Mouse (Mus musculus): Measurements from ENCODE around the gene Flt1. TPM values are rescaled to one million over a fixed set of nuclear protein-coding genes. Genes with fewer than 3 reads are reported as not detected.

Gene Flt1
- polyA plus RNA-seq, 1 experiment from 2014 or later, result 9.6 TPM

DNA sequence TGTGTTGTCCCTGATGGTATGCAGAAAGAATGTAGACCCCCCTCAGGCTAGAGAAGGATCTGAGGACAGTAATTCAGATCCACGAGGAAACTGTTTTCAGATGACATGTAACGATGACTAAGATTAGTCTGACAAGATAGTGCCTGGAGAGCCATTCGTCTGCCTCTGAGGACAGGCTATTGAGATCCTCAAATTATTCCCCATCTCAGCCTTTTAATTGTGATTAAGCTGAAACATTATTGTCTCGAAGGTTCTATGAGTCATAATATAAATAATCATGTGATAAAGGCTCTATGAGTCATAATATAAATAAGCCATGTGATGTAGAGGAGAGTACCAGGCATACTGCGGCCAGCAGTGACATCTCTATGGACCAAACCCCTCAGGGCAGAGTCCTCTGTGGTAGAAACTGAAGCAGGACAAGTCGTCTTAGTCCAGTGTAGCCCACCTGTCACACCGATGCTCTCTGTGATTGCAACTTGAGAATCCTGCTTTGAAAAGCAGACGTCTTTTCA lies 11.0 kb upstream of the Flt1 start:
- no peak overlapping the region for H3K27ac ChIP-seq (replicated peaks; ENCODE audit: low read depth, low read length)

DNA sequence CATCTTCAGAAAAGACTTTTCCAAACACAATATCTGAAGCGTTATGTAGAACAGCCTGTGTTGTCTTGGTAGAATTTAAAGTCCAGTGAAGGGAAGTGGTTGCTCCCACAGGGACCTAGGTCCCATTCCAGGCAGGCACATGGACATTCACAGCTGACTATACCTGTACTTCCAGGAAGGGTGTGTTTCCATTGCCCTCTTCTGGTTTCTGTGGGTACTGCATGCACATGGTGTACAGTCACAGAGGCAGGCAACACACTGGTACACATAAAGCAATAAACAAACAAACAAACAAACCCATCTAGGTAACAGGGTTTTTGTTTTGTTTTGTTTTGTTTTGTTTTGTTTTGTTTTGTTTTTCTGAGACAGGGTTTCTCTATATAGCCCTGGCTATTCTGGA lies 7.9 kb upstream of the Flt1 start:
- Histone ChIP-seq H3K9ac (replicated peaks; ENCODE audit: low read length) (no peak overlapping the region), H3K27ac (replicated peaks; ENCODE audit: low read depth, low read length) (no peak overlapping the region), H3K9me3 (replicated peaks; ENCODE audit: control insufficient read depth, low read length) (no peaks in the 10 kb centered on the region), H3K4me1 (ENCODE audit: control insufficient read depth, insufficient read depth, low read length) (no peaks in the 10 kb centered on the region), H3K27me3 (ENCODE audit: control insufficient read depth, insufficient read depth, low read length) (peaks cover 1% of the 10 kb centered on the region; the same call in 1 of the 2 replicates), H3K4me3 (ENCODE audit: low read depth, low read length) (no peak overlapping the region), H3K36me3 (replicated peaks; ENCODE audit: control insufficient read depth, insufficient read depth, low read depth, low read length) (no peaks in the 10 kb centered on the region), H3K4me2 (ENCODE audit: low read depth, low read length) (no peak overlapping the region)
- 96% methylated on average over 1 of the region's 1 CpGs for WGBS
- ATAC-seq (replicated peaks; ENCODE audit: insufficient number of reproducible peaks, low FRiP score, low TSS enrichment, low read depth) (no peak), DNase-seq (ENCODE audit: low spot score) (peak; percentile 33)

More for the DNA sequence above, 11.0 kb upstream of the Flt1 start:
- Histone ChIP-seq H3K27me3 (ENCODE audit: control insufficient read depth, insufficient read depth, low read length) (no peaks in the 10 kb centered on the region), H3K36me3 (replicated peaks; ENCODE audit: control insufficient read depth, insufficient read depth, low read depth, low read length) (no peaks in the 10 kb centered on the region), H3K9me3 (replicated peaks; ENCODE audit: control insufficient read depth, low read length) (no peaks in the 10 kb centered on the region), H3K9ac (replicated peaks; ENCODE audit: low read length) (no peak overlapping the region), H3K4me1 (ENCODE audit: control insufficient read depth, insufficient read depth, low read length) (no peaks in the 10 kb centered on the region), H3K4me3 (ENCODE audit: low read depth, low read length) (no peak overlapping the region), H3K4me2 (ENCODE audit: low read depth, low read length) (no peak overlapping the region)
- ATAC-seq (replicated peaks; ENCODE audit: insufficient number of reproducible peaks, low FRiP score, low TSS enrichment, low read depth) (no peak), DNase-seq (ENCODE audit: low spot score) (no peak)
- 69% methylated on average over 8 of the region's 8 CpGs for WGBS

DNA sequence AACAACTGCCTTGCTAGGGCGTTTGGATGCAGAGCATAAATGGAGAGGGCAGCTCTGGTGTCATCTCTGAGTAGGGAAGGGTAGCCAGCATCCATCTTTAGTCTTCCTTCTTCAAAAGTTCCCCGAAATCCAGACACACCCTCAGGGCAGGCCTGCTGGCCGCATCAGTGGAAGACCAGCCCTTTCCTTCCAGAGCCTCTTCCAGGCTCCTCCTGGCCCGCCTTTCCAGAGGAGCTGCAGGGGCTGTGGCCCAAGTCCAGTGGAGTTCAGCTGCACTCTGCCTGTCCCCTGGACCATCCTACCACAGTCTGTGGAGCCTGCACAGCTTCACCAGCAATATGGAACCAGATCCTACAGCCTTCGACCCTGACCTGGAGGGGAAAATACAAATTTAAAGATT lies 7.1 kb upstream of the Flt1 start:
- Histone ChIP-seq H3K27me3 (ENCODE audit: control insufficient read depth, insufficient read depth, low read length) (peaks cover 4% of the 10 kb centered on the region), H3K36me3 (replicated peaks; ENCODE audit: control insufficient read depth, insufficient read depth, low read depth, low read length) (no peaks in the 10 kb centered on the region), H3K4me1 (ENCODE audit: control insufficient read depth, insufficient read depth, low read length) (no peaks in the 10 kb centered on the region), H3K4me2 (ENCODE audit: low read depth, low read length) (no peak overlapping the region), H3K27ac (replicated peaks; ENCODE audit: low read depth, low read length) (no peak overlapping the region), H3K9me3 (replicated peaks; ENCODE audit: control insufficient read depth, low read length) (no peaks in the 10 kb centered on the region), H3K9ac (replicated peaks; ENCODE audit: low read length) (no peak overlapping the region), H3K4me3 (ENCODE audit: low read depth, low read length) (no peak overlapping the region)
- no peak for ATAC-seq (replicated peaks; ENCODE audit: insufficient number of reproducible peaks, low FRiP score, low TSS enrichment, low read depth)
- 66% methylated on average over 5 of the region's 5 CpGs for WGBS
- no peak for DNase-seq (ENCODE audit: low spot score)

DNA sequence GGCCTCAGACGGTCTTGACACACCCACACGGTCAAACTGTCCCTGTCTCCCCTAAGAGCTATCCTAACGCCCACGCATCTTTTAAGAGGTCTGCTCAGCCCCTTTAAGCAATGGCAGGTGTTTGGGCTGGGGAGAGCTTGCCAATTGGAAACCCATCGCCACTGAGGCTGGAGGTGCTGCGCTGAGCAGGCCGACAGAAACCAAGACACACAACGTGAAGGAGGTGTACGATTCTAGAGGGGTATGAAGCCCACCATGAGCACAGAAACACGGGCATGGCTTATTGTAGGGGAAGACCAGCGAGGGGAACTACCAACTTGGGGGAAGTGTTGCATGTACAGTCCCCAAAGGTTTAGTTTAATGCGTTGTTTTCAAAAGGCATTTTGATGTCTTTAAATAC lies 1.7 kb upstream of the Flt1 start:
- Histone ChIP-seq H3K4me1 (ENCODE audit: control insufficient read depth, insufficient read depth, low read length) (peaks cover 12% of the 10 kb centered on the region), H3K27ac (replicated peaks; ENCODE audit: low read depth, low read length) (no peak overlapping the region), H3K27me3 (ENCODE audit: control insufficient read depth, insufficient read depth, low read length) (peaks cover 43% of the 10 kb centered on the region), H3K36me3 (replicated peaks; ENCODE audit: control insufficient read depth, insufficient read depth, low read depth, low read length) (no peaks in the 10 kb centered on the region), H3K4me2 (ENCODE audit: low read depth, low read length) (no peak overlapping the region), H3K9me3 (replicated peaks; ENCODE audit: control insufficient read depth, low read length) (no peaks in the 10 kb centered on the region), H3K9ac (replicated peaks; ENCODE audit: low read length) (no peak overlapping the region), H3K4me3 (ENCODE audit: low read depth, low read length) (no peak overlapping the region)
- ATAC-seq (replicated peaks; ENCODE audit: insufficient number of reproducible peaks, low FRiP score, low TSS enrichment, low read depth) (no peak), DNase-seq (ENCODE audit: low spot score) (no peak)
- WGBS, result 14% methylated on average over 12 of the region's 12 CpGs

DNA sequence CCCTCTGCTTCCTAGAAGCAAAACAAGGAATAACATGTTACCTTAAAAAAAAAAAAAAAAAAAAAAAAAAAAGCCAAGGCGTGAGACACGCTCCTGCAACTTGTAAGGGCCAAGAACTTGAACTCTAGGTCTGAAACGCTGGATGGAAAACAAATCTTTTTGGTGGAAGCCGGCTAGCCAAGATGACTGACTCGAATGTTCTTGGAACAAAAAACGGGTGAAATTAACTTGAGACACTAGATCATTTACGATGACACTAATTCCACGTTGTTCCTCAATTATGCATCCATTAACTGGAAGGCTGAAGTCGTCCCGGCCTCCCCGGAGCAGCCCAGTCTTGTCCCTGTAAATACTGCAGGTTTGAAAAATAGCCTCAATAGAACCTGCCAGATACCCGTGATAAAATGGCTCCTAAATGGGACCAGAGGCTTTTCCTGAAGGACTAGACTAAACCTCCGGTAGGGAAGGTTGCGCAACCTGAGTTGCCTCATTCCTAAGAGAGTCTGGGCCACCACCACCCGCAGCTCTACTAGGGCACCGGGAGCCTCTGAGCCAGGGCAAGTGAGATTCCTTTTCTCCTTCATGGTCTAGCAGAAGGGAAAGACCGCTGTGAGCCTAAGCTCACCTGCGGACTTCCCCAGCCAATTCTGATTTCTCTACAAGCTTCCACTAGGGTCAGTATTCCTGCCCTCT lies 1.0 kb upstream of the Flt1 start:
- no peak overlapping the region for H3K27ac ChIP-seq (replicated peaks; ENCODE audit: low read depth, low read length)
- H3K36me3 ChIP-seq (replicated peaks; ENCODE audit: control insufficient read depth, insufficient read depth, low read depth, low read length), result no peaks in the 10 kb centered on the region
- peaks cover 12% of the 10 kb centered on the region for H3K4me1 ChIP-seq (ENCODE audit: control insufficient read depth, insufficient read depth, low read length)
- H3K9ac ChIP-seq (replicated peaks; ENCODE audit: low read length), result no peak overlapping the region
- H3K27me3 ChIP-seq (ENCODE audit: control insufficient read depth, insufficient read depth, low read length), result peaks cover 46% of the 10 kb centered on the region
- H3K4me3 ChIP-seq (ENCODE audit: low read depth, low read length), result no peak overlapping the region
- ATAC-seq (replicated peaks; ENCODE audit: insufficient number of reproducible peaks, low FRiP score, low TSS enrichment, low read depth) (no peak), DNase-seq (ENCODE audit: low spot score) (peak; percentile 28)
- no peak overlapping the region; the same call in 1 of the 2 replicates for H3K4me2 ChIP-seq (ENCODE audit: low read depth, low read length)
- WGBS, result 2% methylated on average over 18 of the region's 18 CpGs
- no peaks in the 10 kb centered on the region for H3K9me3 ChIP-seq (replicated peaks; ENCODE audit: control insufficient read depth, low read length)

DNA sequence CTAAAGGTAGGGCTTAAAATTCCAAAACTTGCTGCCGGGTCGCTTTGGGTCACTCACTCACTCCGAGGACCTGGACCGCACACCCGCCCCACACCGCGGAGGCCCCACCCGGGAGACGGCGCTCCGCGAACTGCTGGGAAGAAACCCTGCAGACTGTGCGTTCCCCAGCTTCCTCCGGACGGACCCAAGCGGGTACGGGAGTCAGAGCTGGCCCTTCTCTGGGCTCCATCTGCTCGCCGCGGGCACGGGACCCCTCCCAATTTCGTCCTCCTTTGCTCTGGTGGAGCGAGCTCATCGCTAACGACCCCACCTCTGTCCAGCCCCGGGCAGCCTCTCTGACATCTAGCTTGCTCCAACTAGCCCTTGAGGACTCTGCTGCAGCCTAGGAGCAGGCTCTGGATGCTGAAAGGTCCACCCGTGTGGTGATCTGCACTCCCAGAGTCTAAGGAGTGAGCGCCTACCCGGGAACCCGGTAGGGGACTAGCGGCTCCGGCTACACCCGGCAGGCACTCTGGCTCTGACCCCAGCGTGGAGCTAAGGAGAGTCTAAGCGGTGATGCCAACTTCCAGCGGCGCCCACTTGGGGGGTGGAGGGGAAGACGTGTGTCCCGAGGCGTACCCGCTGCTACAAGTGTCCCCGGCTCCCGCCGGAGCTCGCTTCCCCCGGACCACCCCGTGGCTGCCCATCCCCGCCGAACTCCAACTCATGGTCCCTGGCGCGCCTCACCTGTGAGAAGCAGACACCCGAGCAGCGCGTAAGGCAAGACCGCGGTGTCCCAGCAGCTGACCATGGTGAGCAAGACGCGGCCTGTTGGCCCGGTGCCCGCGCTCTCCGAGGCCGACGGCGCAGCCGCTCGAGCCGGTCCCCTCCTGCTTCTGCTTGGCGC lies 623 bp downstream of the Flt1 start:
- under 1% methylated on average over 69 of the region's 69 CpGs for WGBS
- 0 out of 2 replicates have a peak overlapping the region, but pooled peaks have one; percentile 9 for H3K9ac ChIP-seq (replicated peaks; ENCODE audit: low read length)
- peak overlapping the region; percentile 35 for H3K4me3 ChIP-seq (ENCODE audit: low read depth, low read length)
- peaks cover 59% of the 10 kb centered on the region for H3K27me3 ChIP-seq (ENCODE audit: control insufficient read depth, insufficient read depth, low read length)
- no peaks in the 10 kb centered on the region for H3K9me3 ChIP-seq (replicated peaks; ENCODE audit: control insufficient read depth, low read length)
- H3K4me1 ChIP-seq (ENCODE audit: control insufficient read depth, insufficient read depth, low read length), result peaks cover 12% of the 10 kb centered on the region
- H3K36me3 ChIP-seq (replicated peaks; ENCODE audit: control insufficient read depth, insufficient read depth, low read depth, low read length), result no peaks in the 10 kb centered on the region
- peak; percentile 38 for DNase-seq (ENCODE audit: low spot score)
- peak overlapping the region; percentile 70 for H3K4me2 ChIP-seq (ENCODE audit: low read depth, low read length)
- ATAC-seq (replicated peaks; ENCODE audit: insufficient number of reproducible peaks, low FRiP score, low TSS enrichment, low read depth), result peak; percentile 60
- H3K27ac ChIP-seq (replicated peaks; ENCODE audit: low read depth, low read length), result no peak overlapping the region

DNA sequence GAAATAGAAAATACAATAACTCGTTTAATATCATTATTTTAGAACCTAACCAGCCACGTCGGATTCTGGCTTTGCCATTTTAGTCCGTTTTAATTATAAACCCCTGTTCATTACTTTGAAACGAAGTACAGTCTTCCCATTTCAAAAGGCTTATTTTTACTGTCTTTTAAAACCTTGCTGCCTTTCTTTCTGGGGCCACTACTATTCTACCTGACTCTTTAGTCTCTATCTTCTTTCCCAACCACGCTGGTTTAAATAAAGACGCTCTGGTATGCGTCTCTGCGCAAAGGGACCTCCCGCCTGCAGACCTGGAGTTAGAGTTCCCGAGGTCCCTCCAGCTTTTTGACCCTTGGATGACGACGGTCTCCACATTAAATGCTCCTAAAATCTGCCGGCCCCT lies 1.4 kb downstream of the Flt1 start:
- under 1% methylated on average over 14 of the region's 14 CpGs for WGBS
- Histone ChIP-seq H3K27ac (replicated peaks; ENCODE audit: low read depth, low read length) (no peak overlapping the region), H3K4me2 (ENCODE audit: low read depth, low read length) (no peak overlapping the region), H3K36me3 (replicated peaks; ENCODE audit: control insufficient read depth, insufficient read depth, low read depth, low read length) (no peaks in the 10 kb centered on the region), H3K4me3 (ENCODE audit: low read depth, low read length) (no peak overlapping the region), H3K9ac (replicated peaks; ENCODE audit: low read length) (no peak overlapping the region), H3K27me3 (ENCODE audit: control insufficient read depth, insufficient read depth, low read length) (peaks cover 60% of the 10 kb centered on the region), H3K4me1 (ENCODE audit: control insufficient read depth, insufficient read depth, low read length) (peaks cover 12% of the 10 kb centered on the region), H3K9me3 (replicated peaks; ENCODE audit: control insufficient read depth, low read length) (no peaks in the 10 kb centered on the region)
- DNase-seq (ENCODE audit: low spot score), result peak; percentile 30
- no peak for ATAC-seq (replicated peaks; ENCODE audit: insufficient number of reproducible peaks, low FRiP score, low TSS enrichment, low read depth)

DNA sequence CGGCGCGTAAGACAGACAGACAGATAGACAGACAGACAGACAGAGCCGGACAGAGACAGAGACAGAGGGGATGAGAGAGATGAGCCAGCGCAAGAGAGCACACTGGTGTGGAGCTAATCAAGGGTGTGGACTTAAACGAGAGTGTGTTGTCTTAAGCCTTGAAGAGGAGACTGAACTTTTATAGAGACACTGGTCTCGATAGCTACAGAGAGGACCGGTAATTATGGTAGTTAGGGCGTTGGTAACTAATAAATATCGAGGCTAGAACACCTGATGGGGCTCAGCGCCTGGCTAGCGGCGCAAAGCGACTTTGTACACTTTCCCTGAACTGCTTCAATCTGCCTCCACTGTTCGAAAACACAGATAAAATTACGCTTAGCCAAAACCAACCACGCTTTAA lies 2.0 kb downstream of the Flt1 start:
- ATAC-seq (replicated peaks; ENCODE audit: insufficient number of reproducible peaks, low FRiP score, low TSS enrichment, low read depth), result no peak
- Histone ChIP-seq H3K27me3 (ENCODE audit: control insufficient read depth, insufficient read depth, low read length) (peaks cover 60% of the 10 kb centered on the region), H3K27ac (replicated peaks; ENCODE audit: low read depth, low read length) (no peak overlapping the region), H3K4me3 (ENCODE audit: low read depth, low read length) (no peak overlapping the region), H3K4me2 (ENCODE audit: low read depth, low read length) (no peak overlapping the region), H3K36me3 (replicated peaks; ENCODE audit: control insufficient read depth, insufficient read depth, low read depth, low read length) (no peaks in the 10 kb centered on the region), H3K9ac (replicated peaks; ENCODE audit: low read length) (no peak overlapping the region), H3K9me3 (replicated peaks; ENCODE audit: control insufficient read depth, low read length) (no peaks in the 10 kb centered on the region), H3K4me1 (ENCODE audit: control insufficient read depth, insufficient read depth, low read length) (peaks cover 12% of the 10 kb centered on the region)
- 4% methylated on average over 17 of the region's 17 CpGs for WGBS
- peak; percentile 23 for DNase-seq (ENCODE audit: low spot score)
